Mouse (Mus musculus): Measurements from ENCODE around the gene Atad5. TPM values are rescaled to one million over a fixed set of nuclear protein-coding genes. Genes with fewer than 3 reads are reported as not detected.
A peak's percentile ranks its signal among the peaks of the same experiment; 100 is the strongest.

Atad5 gene
- total RNA-seq, 2 experiments from 2014 or later, result 3.6 to 4.2 TPM

DNA sequence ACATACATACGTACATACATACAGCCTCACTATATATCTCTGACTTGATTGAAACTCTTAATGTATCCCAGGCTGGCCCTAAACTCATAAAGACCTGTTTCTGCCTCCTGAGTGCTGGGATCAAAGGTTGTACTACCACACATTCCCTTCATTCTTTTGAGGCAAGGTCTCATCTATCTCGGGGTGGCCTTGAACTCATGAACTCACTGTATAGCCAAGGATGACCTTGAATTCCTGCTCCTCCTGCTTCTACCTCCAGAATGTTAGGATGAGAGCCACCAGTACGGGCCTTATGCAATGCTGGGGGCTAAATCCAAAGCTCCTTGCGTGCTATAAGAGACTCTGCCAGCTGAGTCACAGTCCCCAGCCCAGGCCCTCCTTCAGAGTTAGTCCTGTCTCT lies 71.8 kb downstream of the Atad5 start:
- DNase-seq (ENCODE audit: low spot score in 2 of 2), result no peak
- TF ChIP-seq CTCF (conservative IDR thresholded peaks at IDR 0.05), result no peak
- H3K4me3 ChIP-seq, result no peak overlapping the region
- no peak overlapping the region for H3K27ac ChIP-seq

DNA sequence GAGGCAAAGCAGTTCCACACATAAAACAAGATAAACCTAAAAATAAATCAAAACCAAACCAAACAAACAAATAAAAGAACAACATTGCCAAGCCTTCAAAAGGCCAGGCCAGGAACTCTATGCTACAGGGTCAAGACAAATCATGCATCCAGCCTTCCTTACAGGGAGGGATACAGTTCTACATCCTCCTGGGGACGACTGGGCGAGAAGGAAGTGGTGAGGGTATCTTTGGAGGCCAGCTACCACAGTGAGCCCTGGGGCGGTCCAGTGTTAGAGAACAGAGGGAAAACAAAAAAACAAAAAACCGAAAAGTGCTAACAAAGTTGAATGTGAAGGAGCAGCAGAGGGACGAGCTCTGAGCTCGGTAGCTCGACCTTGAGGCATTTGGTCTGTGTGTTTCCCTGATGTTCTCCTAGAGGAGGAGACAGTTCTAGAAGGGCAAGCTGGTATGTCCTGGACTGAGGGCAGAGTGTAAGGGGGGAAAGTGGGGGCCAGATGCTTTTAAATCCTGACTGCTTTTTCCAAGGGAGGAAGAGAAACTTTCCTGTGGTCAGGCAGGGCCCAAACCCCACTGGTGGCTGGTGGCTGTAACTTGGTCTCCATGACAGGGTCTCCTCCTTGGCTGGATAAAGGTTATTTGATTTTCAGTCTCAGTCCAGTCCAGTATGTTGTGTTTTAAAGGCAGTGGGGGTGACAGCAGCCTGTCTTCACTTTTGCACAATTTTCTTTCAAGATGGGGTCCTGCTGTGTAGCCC lies 74.3 kb downstream of the Atad5 start:
- H3K27ac ChIP-seq, result no peak overlapping the region
- H3K4me3 ChIP-seq, result no peak overlapping the region
- TF ChIP-seq CTCF (conservative IDR thresholded peaks at IDR 0.05), result no peak
- DNase-seq (ENCODE audit: low spot score in 2 of 2), result no peak

DNA sequence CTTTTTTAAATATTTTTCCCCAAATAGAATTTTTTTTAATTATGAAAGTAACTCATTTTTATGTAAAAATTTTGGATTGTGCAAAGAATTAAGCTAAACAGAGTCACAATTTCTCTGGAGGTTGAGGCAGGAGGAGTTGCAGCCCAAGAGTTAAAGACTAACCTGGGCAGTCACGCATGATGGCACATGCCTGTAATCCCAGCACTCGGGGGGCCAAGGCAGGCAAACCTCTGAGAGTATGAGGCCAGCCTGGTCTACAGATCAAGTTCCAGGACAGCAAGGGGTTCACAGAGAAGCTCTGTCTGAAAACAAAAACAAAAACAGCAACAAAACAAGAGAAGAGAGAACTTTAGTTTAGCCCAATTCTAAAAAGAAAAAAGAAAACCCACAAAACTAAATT lies 75.0 kb downstream of the Atad5 start:
- H3K4me3 ChIP-seq, result no peak overlapping the region
- no peak for TF ChIP-seq CTCF (conservative IDR thresholded peaks at IDR 0.05)
- no peak for DNase-seq (ENCODE audit: low spot score in 2 of 2)
- H3K27ac ChIP-seq, result no peak overlapping the region

GRCm38 (mm10) chr11:80168121-80168520 lies 78.9 kb downstream of the Atad5 start:
- Histone ChIP-seq H3K27ac (peak overlapping the region; percentile 39; the same call in 1 of the 2 replicates), H3K4me3 (no peak overlapping the region)
- no peak for TF ChIP-seq CTCF (conservative IDR thresholded peaks at IDR 0.05)
- no peak for DNase-seq (ENCODE audit: low spot score in 2 of 2)

DNA sequence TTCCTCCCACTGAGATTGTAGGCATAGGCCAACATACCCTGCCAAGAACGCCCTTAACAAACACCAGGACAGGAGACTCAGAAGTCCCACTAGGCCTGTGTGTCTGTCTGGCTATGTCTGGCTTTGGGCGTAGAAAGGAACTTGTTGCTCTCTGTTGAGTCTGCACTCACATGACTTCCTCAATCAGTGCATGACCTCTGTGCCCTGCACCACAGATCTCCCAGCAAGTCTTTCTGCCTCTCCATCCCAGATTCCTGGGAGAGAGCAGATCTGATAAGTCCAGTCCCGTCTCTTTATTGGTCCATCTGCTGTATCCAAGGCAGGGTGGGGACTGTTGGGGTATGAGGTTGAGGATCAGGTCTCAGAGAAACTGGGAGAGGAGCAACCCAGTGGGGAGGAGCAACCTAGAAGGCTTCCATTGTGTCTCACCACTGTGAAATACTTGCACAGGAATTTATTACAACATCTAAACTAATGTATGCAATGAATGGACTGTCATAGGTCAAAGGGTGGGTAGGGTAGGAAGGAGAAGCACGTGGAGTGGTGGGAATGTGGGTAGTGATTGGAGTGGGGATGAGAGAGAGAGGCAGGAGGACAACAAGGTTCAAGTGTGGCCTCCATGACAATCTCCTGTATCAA lies 79.5 kb downstream of the Atad5 start:
- no peak for TF ChIP-seq CTCF (conservative IDR thresholded peaks at IDR 0.05)
- peak overlapping the region; percentile 39; the same call in 1 of the 2 replicates for H3K27ac ChIP-seq
- H3K4me3 ChIP-seq, result no peak overlapping the region
- no peak for DNase-seq (ENCODE audit: low spot score in 2 of 2)

- DNase-seq (ENCODE audit: low spot score in 2 of 2), result no peak
- H3K27ac ChIP-seq, result no peak overlapping the region
- TF ChIP-seq CTCF (conservative IDR thresholded peaks at IDR 0.05), result no peak
- no peak overlapping the region for H3K4me3 ChIP-seq
Measured at GRCm38 (mm10) chr11:80169629-80170028, 80.4 kb downstream of the Atad5 start.

- TF ChIP-seq CTCF (conservative IDR thresholded peaks at IDR 0.05), result no peak
- no peak overlapping the region for H3K27ac ChIP-seq
- no peak for DNase-seq (ENCODE audit: low spot score in 2 of 2)
- H3K4me3 ChIP-seq, result no peak overlapping the region
Measured at GRCm38 (mm10) chr11:80170351-80170750, 81.2 kb downstream of the Atad5 start.

DNA sequence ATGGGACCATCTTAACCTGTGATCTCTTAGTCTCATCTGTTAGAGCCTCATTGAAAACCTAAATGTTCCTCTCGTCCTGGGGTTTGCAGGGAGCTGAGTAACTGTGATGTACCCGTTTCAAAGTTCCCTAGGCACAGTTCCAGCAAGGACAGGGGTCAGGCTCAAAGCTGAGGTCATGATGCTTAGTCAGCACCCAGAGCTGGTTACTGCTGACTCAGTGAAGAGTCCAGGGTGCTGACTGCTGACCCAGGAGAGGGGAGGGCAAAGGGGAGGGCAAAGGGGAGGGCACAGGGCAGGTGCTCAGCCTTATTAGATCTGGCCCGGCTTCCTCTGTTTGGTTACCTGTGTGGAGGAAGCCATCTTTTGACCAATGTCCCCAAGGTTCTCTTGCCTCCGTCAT lies 82.7 kb downstream of the Atad5 start:
- Histone ChIP-seq H3K27ac (no peak overlapping the region), H3K4me3 (no peak overlapping the region)
- DNase-seq (ENCODE audit: low spot score in 2 of 2), result no peak
- TF ChIP-seq CTCF (conservative IDR thresholded peaks at IDR 0.05), result no peak

GRCm38 (mm10) chr11:80173963-80174670 lies 84.9 kb downstream of the Atad5 start:
- H3K4me3 ChIP-seq, result no peak overlapping the region
- TF ChIP-seq CTCF (conservative IDR thresholded peaks at IDR 0.05), result no peak
- no peak overlapping the region for H3K27ac ChIP-seq
- DNase-seq (ENCODE audit: low spot score in 2 of 2), result no peak

DNA sequence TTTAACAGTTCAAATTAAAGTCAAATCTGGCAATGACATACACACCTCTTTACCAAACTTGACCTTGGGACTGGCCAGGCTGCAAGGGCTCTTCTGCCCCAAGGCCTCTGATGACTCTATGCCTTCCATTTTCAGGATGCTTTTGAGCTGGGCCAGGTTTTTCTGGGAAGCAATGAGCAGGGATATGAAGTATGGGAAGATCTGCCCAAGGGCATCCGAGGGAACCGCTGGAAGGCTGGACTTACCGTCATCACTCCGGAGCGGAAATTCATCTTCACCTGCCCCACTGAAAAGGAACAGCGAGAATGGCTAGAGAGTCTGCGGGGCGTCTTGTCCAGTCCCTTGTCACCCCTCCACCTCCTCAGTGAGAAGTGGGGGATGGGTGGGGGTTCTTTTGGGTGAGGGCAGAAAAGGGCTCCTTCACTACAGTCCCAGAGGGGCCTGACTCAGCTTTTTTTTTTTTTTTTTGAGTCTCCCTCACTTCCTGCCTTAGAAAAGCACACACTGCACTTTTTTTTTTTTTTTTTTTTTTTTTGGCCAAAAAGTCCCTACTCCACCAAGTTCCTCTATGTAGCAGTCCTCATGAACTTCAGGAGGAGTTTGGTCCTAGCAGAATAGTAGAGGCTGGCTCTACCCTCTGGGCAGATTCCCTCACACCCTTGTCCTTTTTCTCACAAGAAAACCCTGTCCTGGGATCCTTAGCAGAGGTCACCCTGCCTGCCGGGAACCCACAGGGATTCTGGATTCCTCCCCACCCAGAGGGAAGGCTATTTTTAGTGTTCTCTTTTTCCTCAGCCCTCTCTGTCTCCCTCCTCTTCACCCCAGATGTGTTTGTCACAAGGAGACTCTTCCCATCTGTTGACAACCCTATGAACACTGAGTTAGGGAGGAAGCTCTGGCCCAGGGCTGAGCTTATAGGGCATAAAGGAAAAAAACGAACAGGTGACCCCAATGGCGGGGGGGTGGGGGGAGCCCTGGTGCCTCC lies 88.0 kb downstream of the Atad5 start:
- H3K4me3 ChIP-seq, result no peak overlapping the region
- TF ChIP-seq CTCF (conservative IDR thresholded peaks at IDR 0.05), result no peak
- H3K27ac ChIP-seq, result peak overlapping the region; percentile 58; the same call in 1 of the 2 replicates
- no peak for DNase-seq (ENCODE audit: low spot score in 2 of 2)

DNA sequence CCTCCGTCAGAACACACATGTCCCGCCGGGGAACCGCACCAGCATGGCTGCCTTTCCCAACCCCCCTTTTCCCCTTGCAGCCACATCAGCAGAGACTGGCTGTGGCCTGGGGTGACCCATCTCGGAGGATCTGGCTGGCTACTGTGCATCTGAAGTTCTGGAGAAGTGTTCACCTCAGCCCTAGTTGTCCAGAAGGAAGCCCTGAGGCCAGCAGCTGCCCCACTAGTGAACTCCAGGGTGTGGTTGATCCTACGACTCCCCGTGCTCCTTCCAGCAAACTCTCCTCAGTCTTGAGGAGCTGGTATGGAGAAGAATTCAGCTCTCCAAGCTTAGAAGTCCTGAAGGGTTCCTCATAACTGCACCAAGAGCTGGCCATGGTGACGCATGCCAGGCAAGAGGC lies 89.1 kb downstream of the Atad5 start:
- H3K4me3 ChIP-seq, result no peak overlapping the region
- no peak for DNase-seq (ENCODE audit: low spot score in 2 of 2)
- peak overlapping the region; percentile 58 for H3K27ac ChIP-seq
- TF ChIP-seq CTCF (conservative IDR thresholded peaks at IDR 0.05), result no peak

GRCm38 (mm10) chr11:80181021-80181749 lies 92.0 kb downstream of the Atad5 start:
- DNase-seq (ENCODE audit: low spot score in 2 of 2), result no peak
- TF ChIP-seq CTCF (conservative IDR thresholded peaks at IDR 0.05), result peak; percentile 31
- Histone ChIP-seq H3K4me3 (no peak overlapping the region), H3K27ac (no peak overlapping the region)

All from layer of hippocampus, adult 2 months (tissue).